Mouse (Mus musculus) layer of hippocampus, postnatal 25 days (tissue): ENCODE measurements at regions not wholly inside any gene's neighbourhood (a gene's known extent, or its start where the extent isn't known, plus 50 kb on each side); places are given as distances from the start of the nearest gene placed in this dataset.

Experiments
- DNase-seq, 2 experiments: peaks; one replicate each; pipeline ENCODE4 v3.0.0; 2022; ENCODE audit warnings: mixed read lengths in 2 of 2, low spot score in 1 of 2; ENCODE audit errors: extremely low spot score in 1 of 2

DNA sequence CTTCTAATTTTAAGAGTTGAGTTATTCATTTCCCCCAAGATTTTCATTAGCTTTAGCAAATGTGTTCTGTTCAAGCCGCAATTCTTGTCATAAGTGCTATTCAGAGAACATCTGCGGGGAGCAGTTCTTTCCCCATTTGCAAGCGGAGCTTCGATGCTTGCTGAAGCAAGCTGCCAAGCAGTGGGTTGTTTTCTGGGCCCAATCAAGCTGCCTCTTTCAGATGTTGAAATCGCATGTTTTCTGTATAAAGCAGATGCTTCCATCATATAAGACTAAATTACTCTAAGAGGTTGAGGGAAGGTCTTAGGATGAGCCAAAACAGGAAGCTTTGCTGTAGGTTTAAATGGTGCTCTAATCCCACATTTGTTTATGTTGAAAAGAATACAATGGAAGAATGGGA is 547.4 kb downstream of the Abca13 start:
- peak in 1 of 2 experiments; percentile 14 for DNase-seq

DNA sequence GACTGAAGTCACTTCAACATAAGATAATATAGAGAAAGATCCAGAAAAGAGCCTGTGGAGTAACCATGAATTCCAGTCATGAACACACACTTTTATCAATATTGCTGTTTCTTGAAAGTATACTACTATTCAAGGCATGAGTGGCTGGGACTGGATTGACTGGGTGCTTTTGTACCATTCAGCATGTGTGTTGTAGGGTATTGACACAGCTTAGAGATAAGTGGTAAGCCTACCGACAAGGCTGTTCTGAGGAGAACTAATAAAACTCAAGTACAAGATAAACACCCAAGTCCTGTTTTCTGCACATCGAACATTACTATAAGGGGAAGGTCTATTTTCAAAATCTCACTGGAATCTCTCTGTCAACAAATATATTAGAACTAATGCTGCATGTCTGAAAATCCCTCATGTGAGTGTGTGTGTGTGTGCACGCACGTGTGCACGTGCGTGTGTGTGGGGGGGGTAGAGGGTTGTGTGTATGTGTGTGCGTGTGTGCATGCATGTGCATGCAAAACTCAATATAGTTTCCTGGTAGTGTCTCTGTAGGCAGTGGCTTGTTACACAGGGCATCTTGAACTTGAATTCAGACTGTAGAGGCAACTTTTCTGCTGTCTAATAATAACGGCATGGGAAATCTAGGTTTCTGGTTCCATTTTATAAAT is 588.6 kb downstream of the Abca13 start:
- DNase-seq = no peak

DNA sequence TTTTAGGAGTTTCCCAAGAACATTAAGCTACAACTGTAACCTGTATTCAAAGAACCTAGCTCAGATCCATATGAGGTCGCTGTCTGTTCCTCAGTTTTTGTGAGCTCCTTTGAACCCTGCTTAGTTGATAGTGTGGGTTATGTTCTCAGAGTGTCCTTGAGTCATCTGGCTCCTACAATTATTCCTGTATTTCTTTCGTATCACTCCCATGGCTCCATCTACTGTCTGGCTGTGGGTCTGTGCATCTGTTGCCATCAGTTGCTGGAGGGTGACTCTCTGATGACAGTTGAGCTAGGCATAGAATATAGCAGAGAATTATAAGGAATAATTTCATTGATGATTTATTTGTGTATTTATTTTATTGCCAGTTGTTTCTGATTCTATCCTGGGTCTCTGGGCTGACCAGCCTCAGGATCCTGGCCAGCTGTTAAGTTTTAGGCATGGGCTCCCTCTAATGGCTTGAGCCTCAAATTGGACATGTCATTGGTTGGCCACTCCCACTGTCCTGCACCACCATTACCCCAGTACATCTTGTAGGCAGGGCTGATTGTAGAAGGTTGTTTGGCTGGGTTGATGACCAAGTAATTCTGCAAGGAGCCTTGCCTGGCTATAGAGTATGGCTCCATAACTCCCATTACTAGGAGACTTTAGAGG is 601.6 kb downstream of the Abca13 start:
- no peak for DNase-seq

DNA sequence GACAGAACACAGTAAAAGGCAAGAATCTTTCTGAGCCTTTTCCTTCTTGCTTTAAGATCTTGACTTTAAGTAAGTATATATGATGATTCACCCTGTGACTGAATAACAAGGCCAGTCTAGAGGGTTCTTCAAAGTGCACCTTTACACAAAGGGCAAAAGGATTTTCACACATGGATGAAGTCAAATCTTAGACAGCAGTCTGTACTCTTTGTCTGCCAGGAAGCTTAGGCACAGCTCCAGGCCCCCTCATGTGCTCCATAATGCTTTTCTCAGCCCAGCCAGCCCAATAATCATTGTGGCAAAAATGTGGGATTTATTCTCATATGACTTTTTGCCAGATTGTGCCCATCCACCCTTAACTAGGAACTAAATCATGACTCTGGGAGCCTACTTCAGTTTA is 647.9 kb downstream of the Abca13 start:
- no peak for DNase-seq

DNA sequence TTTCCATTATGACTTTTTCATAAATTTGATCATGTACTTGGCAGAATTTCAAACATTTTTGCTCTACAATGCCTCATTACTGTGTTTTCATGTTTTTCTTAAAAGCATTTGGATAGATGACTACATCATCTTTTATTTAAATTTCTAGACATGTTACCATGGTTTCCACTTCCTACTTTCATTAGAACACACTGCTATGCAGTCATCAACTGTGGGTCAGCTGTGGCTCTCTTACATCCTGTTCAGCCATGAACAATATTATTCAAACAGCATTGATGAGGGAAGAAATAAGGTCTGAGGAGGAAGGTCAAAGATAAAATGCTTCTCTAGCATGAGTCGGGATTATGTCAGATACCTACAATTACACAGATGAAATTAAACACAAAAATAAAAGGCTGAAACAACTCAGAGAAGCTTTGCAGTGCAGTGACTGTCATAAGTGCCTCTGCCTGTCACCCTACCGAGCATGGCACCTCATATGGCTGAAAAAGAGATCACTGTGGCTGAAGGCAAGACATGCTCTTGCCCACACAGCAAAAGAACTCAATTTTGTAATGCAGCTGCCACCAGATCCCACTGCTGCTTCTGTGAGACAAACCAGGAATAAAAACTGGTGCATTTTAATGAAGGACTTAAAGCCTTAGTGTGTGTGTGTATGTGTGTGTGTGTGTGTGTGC is 676.9 kb downstream of the Abca13 start:
- no peak for DNase-seq
